Mouse (Mus musculus): ENCODE measurements around the gene Ncln.
A peak's percentile ranks its signal among the peaks of the same experiment; 100 is the strongest.

The Ncln gene

GRCm38 (mm10) chr10:81496264-81496901, at the start of gene Ncln:
TSS of gene Ncln (minus strand) at chr10:81496392.
- Histone ChIP-seq H3K27me3 (ENCODE audit: control insufficient read depth, insufficient read depth, low read length, poor library complexity, severe bottlenecking) (no peaks in the 10 kb centered on the region), H3K36me3 (ENCODE audit: control insufficient read depth, insufficient read depth, low read length, poor library complexity, severe bottlenecking) (no peaks in the 10 kb centered on the region; the same call in 1 of the 2 replicates)
- DNase-seq (ENCODE audit: low read depth, low spot score), result peak; percentile 99

- peak; percentile 98 for DNase-seq (ENCODE audit: low read depth, low spot score)
- Histone ChIP-seq H3K27me3 (ENCODE audit: control insufficient read depth, insufficient read depth, low read length, poor library complexity, severe bottlenecking) (no peaks in the 10 kb centered on the region), H3K36me3 (ENCODE audit: control insufficient read depth, insufficient read depth, low read length, poor library complexity, severe bottlenecking) (no peaks in the 10 kb centered on the region)
Measured at GRCm38 (mm10) chr10:81545161-81545747, 49.1 kb upstream of the Ncln start, which contains the start of gene Gna11. TSS of gene Gna11 (minus strand) at chr10:81545190.

GRCm38 (mm10) chr10:81544296-81545160, 48.3 kb upstream of the Ncln start:
- Histone ChIP-seq H3K27me3 (ENCODE audit: control insufficient read depth, insufficient read depth, low read length, poor library complexity, severe bottlenecking) (no peaks in the 10 kb centered on the region), H3K36me3 (ENCODE audit: control insufficient read depth, insufficient read depth, low read length, poor library complexity, severe bottlenecking) (no peaks in the 10 kb centered on the region)
- DNase-seq (ENCODE audit: low read depth, low spot score), result no peak

GRCm38 (mm10) chr10:81543633-81544032, 47.4 kb upstream of the Ncln start:
- no peaks in the 10 kb centered on the region for H3K36me3 ChIP-seq (ENCODE audit: control insufficient read depth, insufficient read depth, low read length, poor library complexity, severe bottlenecking)
- DNase-seq (ENCODE audit: low read depth, low spot score), result no peak
- H3K27me3 ChIP-seq (ENCODE audit: control insufficient read depth, insufficient read depth, low read length, poor library complexity, severe bottlenecking), result no peaks in the 10 kb centered on the region

- Histone ChIP-seq H3K36me3 (ENCODE audit: control insufficient read depth, insufficient read depth, low read length, poor library complexity, severe bottlenecking) (no peaks in the 10 kb centered on the region), H3K27me3 (ENCODE audit: control insufficient read depth, insufficient read depth, low read length, poor library complexity, severe bottlenecking) (no peaks in the 10 kb centered on the region)
- no peak for DNase-seq (ENCODE audit: low read depth, low spot score)
Measured at GRCm38 (mm10) chr10:81542727-81543460, 46.7 kb upstream of the Ncln start.

- no peak for DNase-seq (ENCODE audit: low read depth, low spot score)
- H3K36me3 ChIP-seq (ENCODE audit: control insufficient read depth, insufficient read depth, low read length, poor library complexity, severe bottlenecking), result no peaks in the 10 kb centered on the region
- H3K27me3 ChIP-seq (ENCODE audit: control insufficient read depth, insufficient read depth, low read length, poor library complexity, severe bottlenecking), result no peaks in the 10 kb centered on the region
Measured at GRCm38 (mm10) chr10:81541803-81542202, 45.6 kb upstream of the Ncln start.

GRCm38 (mm10) chr10:81541363-81541762, 45.2 kb upstream of the Ncln start:
- Histone ChIP-seq H3K27me3 (ENCODE audit: control insufficient read depth, insufficient read depth, low read length, poor library complexity, severe bottlenecking) (no peaks in the 10 kb centered on the region), H3K36me3 (ENCODE audit: control insufficient read depth, insufficient read depth, low read length, poor library complexity, severe bottlenecking) (no peaks in the 10 kb centered on the region)
- no peak for DNase-seq (ENCODE audit: low read depth, low spot score)

GRCm38 (mm10) chr10:81538321-81539048, 42.3 kb upstream of the Ncln start:
- DNase-seq (ENCODE audit: low read depth, low spot score), result peak; percentile 60
- no peaks in the 10 kb centered on the region for H3K27me3 ChIP-seq (ENCODE audit: control insufficient read depth, insufficient read depth, low read length, poor library complexity, severe bottlenecking)
- no peaks in the 10 kb centered on the region for H3K36me3 ChIP-seq (ENCODE audit: control insufficient read depth, insufficient read depth, low read length, poor library complexity, severe bottlenecking)

GRCm38 (mm10) chr10:81537429-81537828, 41.2 kb upstream of the Ncln start:
- DNase-seq (ENCODE audit: low read depth, low spot score), result no peak
- Histone ChIP-seq H3K36me3 (ENCODE audit: control insufficient read depth, insufficient read depth, low read length, poor library complexity, severe bottlenecking) (peaks cover 2% of the 10 kb centered on the region; the same call in 1 of the 2 replicates), H3K27me3 (ENCODE audit: control insufficient read depth, insufficient read depth, low read length, poor library complexity, severe bottlenecking) (no peaks in the 10 kb centered on the region)

- Histone ChIP-seq H3K36me3 (ENCODE audit: control insufficient read depth, insufficient read depth, low read length, poor library complexity, severe bottlenecking) (peaks cover 2% of the 10 kb centered on the region; the same call in 1 of the 2 replicates), H3K27me3 (ENCODE audit: control insufficient read depth, insufficient read depth, low read length, poor library complexity, severe bottlenecking) (no peaks in the 10 kb centered on the region)
- peak; percentile 40 for DNase-seq (ENCODE audit: low read depth, low spot score)
Measured at GRCm38 (mm10) chr10:81536734-81537133, 40.5 kb upstream of the Ncln start.

- Histone ChIP-seq H3K27me3 (ENCODE audit: control insufficient read depth, insufficient read depth, low read length, poor library complexity, severe bottlenecking) (no peaks in the 10 kb centered on the region), H3K36me3 (ENCODE audit: control insufficient read depth, insufficient read depth, low read length, poor library complexity, severe bottlenecking) (peaks cover 3% of the 10 kb centered on the region; the same call in 1 of the 2 replicates)
- no peak for DNase-seq (ENCODE audit: low read depth, low spot score)
Measured at GRCm38 (mm10) chr10:81534826-81535225, 38.6 kb upstream of the Ncln start.

- no peaks in the 10 kb centered on the region for H3K27me3 ChIP-seq (ENCODE audit: control insufficient read depth, insufficient read depth, low read length, poor library complexity, severe bottlenecking)
- DNase-seq (ENCODE audit: low read depth, low spot score), result peak; percentile 93
- H3K36me3 ChIP-seq (ENCODE audit: control insufficient read depth, insufficient read depth, low read length, poor library complexity, severe bottlenecking), result 0 out of 2 replicates have a peak, but pooled peaks cover 1% of the 10 kb centered on the region
Measured at GRCm38 (mm10) chr10:81526779-81527178, 30.6 kb upstream of the Ncln start.

GRCm38 (mm10) chr10:81525017-81525694, 29.0 kb upstream of the Ncln start:
- DNase-seq (ENCODE audit: low read depth, low spot score), result no peak
- no peaks in the 10 kb centered on the region for H3K27me3 ChIP-seq (ENCODE audit: control insufficient read depth, insufficient read depth, low read length, poor library complexity, severe bottlenecking)
- H3K36me3 ChIP-seq (ENCODE audit: control insufficient read depth, insufficient read depth, low read length, poor library complexity, severe bottlenecking), result no peaks in the 10 kb centered on the region
